Mouse (Mus musculus): ENCODE results near the gene Mospd2.

Mospd2 gene

DNA sequence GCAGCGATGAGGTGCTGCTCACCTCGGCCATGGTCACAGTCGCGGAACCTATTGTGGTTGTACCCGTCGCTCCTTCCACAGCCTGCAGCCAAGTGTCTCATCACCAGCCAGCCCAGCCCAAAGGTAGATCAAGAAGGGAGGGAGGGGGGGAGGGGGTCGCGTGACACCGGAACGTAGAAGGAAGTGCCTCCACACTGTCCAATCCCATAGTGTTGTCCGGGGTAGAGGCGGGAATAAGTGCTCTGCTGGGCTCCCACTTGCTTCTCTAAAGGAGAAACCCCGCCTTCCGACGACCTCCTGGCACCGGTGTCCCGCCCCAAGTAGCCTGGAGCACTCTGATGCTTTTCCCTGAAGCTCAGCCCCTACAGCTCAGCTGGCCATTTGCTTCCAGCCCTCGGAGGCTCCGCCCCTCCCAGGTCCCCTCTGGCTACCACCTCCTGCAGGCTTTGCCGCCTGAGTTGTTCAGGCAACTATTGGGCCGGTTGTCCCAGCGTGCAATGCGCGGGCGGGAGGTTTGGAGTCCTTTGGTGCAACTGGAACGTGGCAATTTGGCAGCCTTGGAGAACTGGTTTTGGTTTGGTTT lies at the start of gene Mospd2, which contains the start of gene Fancb:
TSS of gene Mospd2 (minus strand) at position 183 of the 583 bp plus-strand sequence.
TSS of gene Fancb (plus strand) at position 400 of the 583 bp plus-strand sequence.
- DNase-seq (ENCODE audit: low read depth): peak; percentile 73

DNA sequence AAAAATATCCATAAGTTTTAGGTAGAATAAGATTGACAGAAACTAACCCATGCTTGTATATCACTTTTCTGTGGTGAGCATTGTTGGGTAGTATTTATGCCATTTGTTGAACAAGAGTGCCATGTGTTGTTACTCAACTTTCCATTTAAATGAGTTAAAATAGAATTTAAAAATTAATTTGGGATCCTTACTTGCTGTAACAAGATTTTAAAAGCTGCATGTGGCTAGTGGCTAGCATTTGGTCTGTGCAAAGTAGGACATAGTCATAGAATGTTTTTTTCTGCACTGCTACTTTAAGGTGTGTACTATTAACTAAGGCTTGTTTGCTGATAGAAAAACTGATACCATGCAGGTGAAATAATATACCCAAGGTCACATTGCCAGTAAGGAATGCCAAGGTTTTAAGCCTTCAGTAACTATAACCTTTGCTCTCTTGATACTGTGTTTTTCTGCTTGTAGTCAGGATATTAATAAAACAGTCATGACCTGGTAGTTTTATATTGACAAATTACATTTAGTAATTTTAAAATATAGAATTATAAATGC lies 24.7 kb upstream of the Mospd2 start, which contains the start of gene Gm17604:
TSS of gene Gm17604 (minus strand) at position 51 of the 546 bp plus-strand sequence.
- no peak for DNase-seq (ENCODE audit: low read depth)

DNA sequence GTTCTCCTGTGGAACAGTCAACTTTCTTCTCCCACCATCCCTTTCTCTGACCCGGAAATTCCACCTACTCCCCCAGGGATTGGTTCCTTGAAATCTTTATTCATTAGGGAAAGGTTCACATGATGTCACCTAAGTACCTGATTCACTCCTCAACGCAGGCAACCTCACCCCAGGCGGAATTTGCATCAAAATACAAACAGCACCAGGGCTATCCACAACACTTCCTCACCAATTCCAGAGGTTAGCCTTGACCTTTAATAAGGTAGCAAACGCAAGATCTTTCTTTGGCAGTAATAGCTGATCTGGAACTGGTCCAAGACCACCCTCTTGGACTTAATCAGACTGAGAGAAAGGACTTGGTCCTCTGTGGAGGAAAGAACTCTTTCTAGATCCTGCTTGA lies 23.0 kb upstream of the Mospd2 start:
- DNase-seq (ENCODE audit: low read depth): no peak

DNA sequence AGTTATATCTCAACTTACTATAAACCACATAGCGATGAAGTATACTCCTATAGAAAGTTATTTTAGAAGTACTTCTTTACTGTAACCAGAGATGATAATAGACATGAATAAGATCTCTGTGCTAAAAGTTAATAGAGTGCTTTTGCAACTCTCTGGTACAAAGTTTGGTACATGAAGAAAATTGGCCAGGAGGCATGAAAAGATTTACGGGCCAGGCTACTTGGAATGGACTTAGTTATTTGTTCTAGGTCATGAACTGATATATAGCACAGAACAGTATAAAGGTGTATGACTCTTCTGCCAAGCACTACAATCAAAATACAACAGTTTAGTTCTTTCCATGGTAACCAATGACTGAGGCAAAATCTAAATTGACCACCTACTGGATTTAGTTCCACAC lies 1.3 kb downstream of the Mospd2 start:
- DNase-seq (ENCODE audit: low read depth): no peak

DNA sequence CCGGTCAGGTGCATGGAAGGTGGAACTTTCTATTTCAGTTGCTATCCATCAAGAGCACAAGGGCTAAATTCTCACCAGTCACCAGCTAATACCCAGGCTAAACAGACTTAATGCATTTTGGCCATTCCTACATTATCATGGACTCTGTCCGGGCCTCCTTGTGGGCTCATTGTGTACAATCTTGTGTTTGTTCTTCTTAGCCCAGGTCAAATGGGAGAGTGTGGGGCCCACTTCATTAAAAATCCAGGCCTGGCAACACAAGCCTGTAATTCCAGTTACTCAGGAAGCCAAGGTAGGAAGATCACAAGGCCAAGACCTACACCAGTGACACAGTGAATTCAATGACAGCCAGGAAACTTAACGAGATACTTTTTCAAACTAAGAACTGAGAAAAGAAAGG lies 9.0 kb downstream of the Mospd2 start:
- DNase-seq (ENCODE audit: low read depth): no peak

DNA sequence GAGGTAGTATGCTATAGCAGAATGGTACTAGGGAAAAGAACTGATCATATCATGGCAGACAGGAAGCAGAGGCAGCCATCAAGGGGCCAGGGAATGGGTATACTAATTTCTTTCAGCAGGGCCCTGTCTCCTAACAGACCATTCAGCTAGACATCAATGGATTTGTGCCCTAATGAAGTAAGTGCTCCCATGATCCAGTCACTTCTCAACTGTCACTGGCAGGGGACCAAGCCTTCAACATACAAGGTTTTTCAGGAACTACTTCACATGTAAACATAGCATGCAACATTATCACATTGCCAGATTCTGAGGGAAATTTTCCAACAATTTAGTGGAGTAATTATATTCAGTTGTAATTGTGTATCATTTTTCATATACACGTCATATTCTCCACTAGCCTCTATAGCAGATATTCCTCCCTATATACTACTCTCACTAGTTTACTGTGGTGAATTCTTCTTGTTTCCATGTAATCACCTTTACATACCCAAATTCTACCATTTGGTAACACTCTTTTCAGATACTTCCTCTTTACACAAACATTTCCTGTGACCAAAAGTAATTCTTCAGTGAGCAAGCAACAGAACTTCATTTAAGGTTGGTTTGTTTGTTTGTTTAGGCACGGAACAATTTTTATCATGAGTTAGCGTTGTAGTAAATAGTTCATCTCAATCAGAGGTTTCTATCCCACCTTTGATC lies 14.3 kb downstream of the Mospd2 start:
- no peak for DNase-seq (ENCODE audit: low read depth)

DNA sequence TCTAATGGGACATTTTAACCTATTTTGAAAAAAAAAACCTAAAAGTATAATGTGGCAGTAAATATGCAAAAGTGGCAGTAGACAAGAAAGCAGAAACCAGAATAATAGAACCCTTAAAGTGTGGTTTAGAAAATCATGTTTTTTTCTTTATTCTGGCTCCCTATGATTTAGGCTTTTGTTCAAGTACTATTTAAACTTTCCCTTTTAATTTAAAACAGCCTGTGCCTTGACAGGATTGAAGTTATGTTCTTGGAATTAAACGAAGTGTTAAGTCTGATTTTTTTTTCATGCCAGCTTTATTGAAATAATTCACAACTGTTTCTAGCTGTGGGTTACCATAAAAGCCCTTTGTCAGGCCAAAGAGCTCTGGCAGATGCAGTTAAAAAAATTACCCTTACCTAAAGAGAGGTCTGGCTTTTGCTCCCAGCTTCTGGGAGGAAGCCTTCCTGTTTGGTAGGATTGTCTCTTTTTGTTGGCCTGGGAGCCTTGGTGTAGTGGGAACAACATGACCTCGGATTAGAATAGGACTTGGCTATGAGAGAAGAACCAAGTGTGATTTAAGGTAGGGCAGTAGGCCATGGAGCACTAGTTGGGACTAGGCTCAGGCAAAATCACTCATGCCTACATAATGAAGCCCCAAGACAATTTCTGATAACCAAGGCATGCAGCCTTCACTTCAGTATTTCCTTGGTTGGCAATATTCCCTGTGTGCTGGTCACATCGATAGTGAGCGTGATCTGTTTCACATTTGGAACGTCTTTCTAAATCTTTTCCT lies 27.4 kb downstream of the Mospd2 start:
- DNase-seq (ENCODE audit: low read depth): no peak

DNA sequence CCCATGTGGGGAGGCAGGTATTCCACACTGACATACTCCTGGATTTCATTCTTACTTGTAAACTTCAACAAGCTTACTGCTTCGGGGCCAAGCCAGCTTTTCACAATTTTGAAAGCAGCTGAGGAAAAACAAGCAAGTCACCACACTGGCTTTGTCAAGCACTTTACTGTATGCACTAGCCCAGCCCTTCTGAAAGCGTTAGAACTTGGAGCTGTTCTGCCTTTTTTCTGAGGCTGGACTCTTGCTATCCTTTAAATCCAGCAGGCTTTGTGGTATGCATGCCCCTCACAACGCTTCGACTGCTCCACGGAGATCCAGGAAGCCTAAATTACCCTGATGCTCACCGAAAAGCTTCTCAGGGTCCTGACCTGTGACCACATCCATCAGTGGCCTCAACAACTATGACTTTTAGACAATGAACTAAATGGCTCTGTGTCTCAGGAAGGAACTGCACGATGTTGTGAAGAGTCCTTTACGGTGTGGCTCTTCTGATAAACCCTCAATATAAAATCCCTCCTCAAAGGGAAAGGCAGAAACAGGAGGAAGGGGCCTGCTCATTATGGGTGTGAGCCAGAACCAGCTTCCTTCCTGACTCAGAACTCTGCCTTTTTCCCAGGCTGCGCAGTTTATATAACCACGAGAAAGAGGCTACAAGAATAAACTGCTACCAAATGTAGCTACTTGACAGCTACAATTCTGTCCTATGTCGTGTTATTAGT lies 28.2 kb downstream of the Mospd2 start:
- DNase-seq (ENCODE audit: low read depth): no peak

DNA sequence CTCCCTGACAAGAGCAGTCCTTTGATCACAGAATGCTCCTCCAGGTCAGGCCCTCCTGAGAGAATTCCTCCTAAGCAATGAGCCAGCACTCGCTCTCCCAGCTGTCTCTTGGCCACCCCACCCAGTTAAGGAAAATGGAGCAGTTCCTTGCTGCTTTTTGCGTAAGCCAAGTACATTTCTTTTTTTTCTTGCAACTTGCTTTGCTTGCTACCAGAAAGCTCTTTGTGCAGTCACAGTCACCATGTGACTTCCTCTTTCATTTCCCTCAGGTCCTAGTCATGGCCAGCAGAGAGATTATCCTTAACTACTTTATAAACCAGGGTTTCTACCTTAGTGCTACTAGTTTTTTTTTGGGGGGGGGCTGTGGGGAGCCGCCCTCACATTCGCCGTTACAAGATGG lies 38.6 kb downstream of the Mospd2 start:
- no peak for DNase-seq (ENCODE audit: low read depth)

DNA sequence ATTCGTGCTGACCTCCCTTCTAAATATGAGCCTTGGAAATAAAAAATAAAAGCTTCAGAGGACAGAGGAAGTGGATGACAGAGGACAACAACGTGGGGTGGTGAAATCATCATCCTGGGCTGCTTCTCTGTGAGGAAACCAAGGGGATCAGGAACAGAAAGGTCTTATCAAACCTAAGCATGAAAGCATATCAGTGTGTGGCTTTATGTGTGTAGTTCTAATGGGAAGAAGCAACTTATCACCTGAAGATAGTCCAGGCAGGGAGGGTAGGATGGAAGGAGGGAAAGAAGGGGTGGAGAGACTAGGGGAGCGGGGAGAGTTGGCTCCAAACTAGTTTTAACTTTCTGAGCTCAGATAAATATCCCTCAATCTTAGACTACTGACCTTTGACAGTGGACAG lies 67.2 kb downstream of the Mospd2 start:
- no peak for DNase-seq (ENCODE audit: low read depth)

DNA sequence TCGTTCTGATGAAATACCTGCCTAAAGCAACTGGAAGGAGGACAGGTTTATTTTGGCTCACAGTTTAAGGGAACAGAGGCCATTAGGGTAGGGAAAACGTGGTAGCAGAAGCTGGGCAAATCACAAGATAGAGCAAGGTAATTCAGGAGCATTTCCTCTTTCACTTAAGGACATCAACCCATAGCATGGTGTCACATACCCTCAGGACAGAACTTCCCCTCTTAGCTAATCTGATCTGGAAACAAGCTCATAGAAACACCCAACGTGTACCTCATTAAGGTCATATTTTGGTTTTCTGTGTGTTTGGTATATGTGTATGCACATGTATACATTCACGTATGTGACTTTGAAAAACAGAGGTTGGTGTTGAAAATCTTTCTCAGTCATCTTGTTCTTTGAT lies 68.0 kb downstream of the Mospd2 start:
- no peak for DNase-seq (ENCODE audit: low read depth)

DNA sequence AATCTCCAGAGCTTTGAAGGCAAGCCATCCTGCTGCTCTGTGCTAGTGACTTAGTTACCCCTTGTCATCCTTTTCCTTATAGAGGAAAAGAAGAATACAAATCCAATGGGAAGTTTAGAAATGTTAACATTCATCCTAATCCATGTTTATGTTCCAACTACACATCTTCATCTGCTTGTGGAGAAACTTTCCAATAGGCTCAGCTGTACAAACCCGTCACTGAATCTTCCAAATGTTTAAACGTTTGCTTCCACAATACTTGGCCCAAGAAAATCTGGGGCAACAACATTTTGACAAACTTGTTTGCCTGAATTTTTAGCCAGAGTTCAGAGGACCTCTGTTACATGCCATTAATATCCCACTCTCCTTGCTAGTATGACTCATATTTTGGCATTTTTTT lies 78.3 kb downstream of the Mospd2 start:
- DNase-seq (ENCODE audit: low read depth): no peak

DNA sequence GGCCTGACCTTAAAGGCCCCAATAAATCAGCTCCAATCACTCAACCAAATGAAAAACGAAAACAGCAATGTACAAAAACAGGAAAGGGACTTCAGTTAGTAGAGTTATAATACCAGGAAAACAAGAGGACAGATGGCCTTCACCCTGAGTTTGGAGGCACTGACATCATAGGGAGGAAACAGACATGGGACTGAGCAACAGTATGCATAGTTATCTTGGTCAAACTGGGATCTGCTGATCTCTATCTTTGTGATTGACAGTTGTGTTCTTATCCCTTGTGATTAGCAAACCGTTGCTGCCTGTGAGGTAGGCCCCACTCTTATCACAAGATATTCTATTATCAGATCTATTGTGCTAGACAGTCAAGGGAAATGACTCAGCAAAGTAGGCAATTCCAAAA lies 80.4 kb downstream of the Mospd2 start:
- DNase-seq (ENCODE audit: low read depth): no peak

DNA sequence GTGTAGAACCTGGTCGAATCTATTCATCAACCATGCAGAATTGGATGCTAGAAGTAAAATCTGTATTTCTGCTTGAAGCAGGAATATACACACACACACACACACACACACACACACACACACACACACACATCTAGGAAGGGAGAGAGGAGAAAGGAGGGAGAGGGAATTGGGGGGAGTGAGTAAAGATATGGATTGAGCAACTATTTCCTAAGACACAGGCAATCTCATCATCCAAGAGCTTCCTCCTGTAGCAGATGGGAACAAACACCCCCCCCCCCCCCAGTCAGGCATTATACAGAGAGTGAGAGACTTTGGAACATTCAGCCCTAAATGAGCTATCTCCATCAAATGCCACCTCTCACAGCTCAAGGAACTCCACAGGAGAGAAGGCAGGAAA lies 93.9 kb downstream of the Mospd2 start:
- DNase-seq (ENCODE audit: low read depth): no peak

Data from c-Kit-positive CD71-positive TER-119-negative erythroid progenitor cells, embryonic 14.5 days (primary cell).